Mouse (Mus musculus): ENCODE data around the gene Kif7. TPM values are rescaled to one million over a fixed set of nuclear protein-coding genes. Genes with fewer than 3 reads are reported as not detected.

The Kif7 gene
- polyA plus RNA-seq, 1 experiment from 2014 or later, result 3.7 TPM

- Histone ChIP-seq H3K36me3 (ENCODE audit: insufficient read depth, low read length) (no peaks in the 10 kb centered on the region), H3K9me3 (replicated peaks; ENCODE audit: low read length) (no peaks in the 10 kb centered on the region), H3K4me1 (replicated peaks; ENCODE audit: insufficient read depth, low read length) (no peaks in the 10 kb centered on the region), H3K9ac (ENCODE audit: low read depth, low read length) (no peak overlapping the region), H3K4me2 (ENCODE audit: low read length) (no peak overlapping the region), H3K4me3 (replicated peaks; ENCODE audit: low read depth, low read length) (no peak overlapping the region), H3K27ac (no peak overlapping the region), H3K27me3 (ENCODE audit: insufficient read depth, low read length) (no peaks in the 10 kb centered on the region)
- DNase-seq (ENCODE audit: low spot score) (peak; percentile 87), ATAC-seq (replicated peaks; ENCODE audit: low FRiP score, low read depth) (peak; percentile 31; the same call in 1 of the 2 replicates)
- 5% methylated on average over 8 of the region's 8 CpGs for WGBS
- peak; percentile 82 for TF ChIP-seq CTCF (IDR thresholded peaks at IDR 0.05; ENCODE audit: low read depth)
These were observed 13.6 kb upstream of the Kif7 start for GRCm38 (mm10) chr7:79729169-79729568.

GRCm38 (mm10) chr7:79728219-79728618 lies 12.7 kb upstream of the Kif7 start:
- H3K27me3 ChIP-seq (ENCODE audit: insufficient read depth, low read length), result no peaks in the 10 kb centered on the region
- H3K9me3 ChIP-seq (replicated peaks; ENCODE audit: low read length), result no peaks in the 10 kb centered on the region
- WGBS, result 28% methylated on average over 6 of the region's 6 CpGs
- no peak overlapping the region for H3K4me2 ChIP-seq (ENCODE audit: low read length)
- no peak overlapping the region for H3K4me3 ChIP-seq (replicated peaks; ENCODE audit: low read depth, low read length)
- TF ChIP-seq CTCF (IDR thresholded peaks at IDR 0.05; ENCODE audit: low read depth), result peak; percentile 88
- H3K4me1 ChIP-seq (replicated peaks; ENCODE audit: insufficient read depth, low read length), result no peaks in the 10 kb centered on the region
- ATAC-seq (replicated peaks; ENCODE audit: low FRiP score, low read depth), result no peak
- H3K36me3 ChIP-seq (ENCODE audit: insufficient read depth, low read length), result no peaks in the 10 kb centered on the region
- peak; percentile 70 for DNase-seq (ENCODE audit: low spot score)
- no peak overlapping the region for H3K9ac ChIP-seq (ENCODE audit: low read depth, low read length)
- H3K27ac ChIP-seq, result no peak overlapping the region

DNA sequence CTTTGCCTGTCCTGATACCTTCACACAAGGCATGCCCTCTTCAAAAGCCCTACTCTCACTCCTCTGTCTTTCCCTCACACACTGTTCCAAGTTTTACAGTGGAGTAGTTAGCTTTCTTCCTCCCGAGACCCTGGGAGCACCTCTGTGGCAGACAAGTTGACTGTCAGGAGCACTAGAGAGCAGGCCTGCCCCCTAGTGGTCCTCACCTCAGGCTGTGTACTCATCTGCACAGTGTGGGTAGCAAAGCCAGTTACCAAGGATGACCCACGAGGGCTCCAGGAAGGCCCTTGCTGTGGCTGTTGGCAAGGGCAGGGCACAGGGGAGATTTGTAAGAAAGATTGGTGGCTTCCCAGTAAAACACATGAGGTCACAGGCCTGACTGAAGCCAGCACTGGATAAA lies 11.6 kb upstream of the Kif7 start:
- H3K27me3 ChIP-seq (ENCODE audit: insufficient read depth, low read length), result peaks cover 10% of the 10 kb centered on the region; the same call in 1 of the 2 replicates

DNA sequence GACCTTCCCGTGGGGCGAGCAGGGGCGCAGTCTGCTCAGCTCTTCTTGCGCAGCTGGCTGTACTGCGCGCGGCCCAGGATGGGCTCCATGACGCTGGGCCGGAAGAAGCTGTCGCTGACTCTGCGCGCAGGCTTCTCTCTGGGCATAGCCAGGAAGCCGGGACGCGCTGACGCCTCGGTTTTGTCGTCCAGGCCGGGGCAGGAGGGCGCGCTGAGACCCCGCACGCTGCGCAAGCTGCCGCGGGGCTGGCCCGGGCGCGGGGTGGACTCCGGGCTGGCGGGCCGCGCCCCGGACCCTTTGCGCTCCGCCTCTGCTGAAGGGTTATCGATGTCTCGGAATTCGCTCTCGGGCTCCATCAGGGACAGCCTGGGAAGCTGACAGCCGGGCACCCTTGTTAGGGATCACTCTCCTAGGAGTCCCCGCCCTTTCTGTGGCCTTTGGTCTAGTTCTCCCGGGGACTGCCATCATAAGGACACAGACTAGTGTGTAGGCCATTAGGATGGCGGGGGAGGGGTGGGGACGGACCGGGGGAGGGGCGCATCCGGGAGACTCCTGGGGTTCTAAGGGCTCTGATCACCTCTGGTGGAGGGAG lies 6.0 kb upstream of the Kif7 start:
- Histone ChIP-seq H3K4me3 (replicated peaks; ENCODE audit: low read depth, low read length) (peak overlapping the region; percentile 44), H3K27me3 (ENCODE audit: insufficient read depth, low read length) (peaks cover 14% of the 10 kb centered on the region; the same call in 1 of the 2 replicates), H3K27ac (peak overlapping the region; percentile 26; the same call in 1 of the 2 replicates), H3K4me2 (ENCODE audit: low read length) (peak overlapping the region; percentile 73), H3K9me3 (replicated peaks; ENCODE audit: low read length) (no peaks in the 10 kb centered on the region), H3K36me3 (ENCODE audit: insufficient read depth, low read length) (no peaks in the 10 kb centered on the region), H3K9ac (ENCODE audit: low read depth, low read length) (peak overlapping the region; percentile 60), H3K4me1 (replicated peaks; ENCODE audit: insufficient read depth, low read length) (no peaks in the 10 kb centered on the region)
- ATAC-seq (replicated peaks; ENCODE audit: low FRiP score, low read depth) (peak; percentile 71), DNase-seq (ENCODE audit: low spot score) (peak; percentile 61)
- WGBS, result under 1% methylated on average over 48 of the region's 48 CpGs
- TF ChIP-seq CTCF (IDR thresholded peaks at IDR 0.05; ENCODE audit: low read depth), result no peak

More for the DNA sequence above, 11.6 kb upstream of the Kif7 start:
- Histone ChIP-seq H3K27ac (no peak overlapping the region), H3K36me3 (ENCODE audit: insufficient read depth, low read length) (no peaks in the 10 kb centered on the region), H3K9me3 (replicated peaks; ENCODE audit: low read length) (no peaks in the 10 kb centered on the region), H3K4me2 (ENCODE audit: low read length) (no peak overlapping the region), H3K9ac (ENCODE audit: low read depth, low read length) (no peak overlapping the region), H3K4me1 (replicated peaks; ENCODE audit: insufficient read depth, low read length) (no peaks in the 10 kb centered on the region), H3K4me3 (replicated peaks; ENCODE audit: low read depth, low read length) (no peak overlapping the region)
- peak; percentile 79 for TF ChIP-seq CTCF (IDR thresholded peaks at IDR 0.05; ENCODE audit: low read depth)
- 4% methylated on average over 2 of the region's 2 CpGs for WGBS
- ATAC-seq (replicated peaks; ENCODE audit: low FRiP score, low read depth) (no peak), DNase-seq (ENCODE audit: low spot score) (peak; percentile 55)

DNA sequence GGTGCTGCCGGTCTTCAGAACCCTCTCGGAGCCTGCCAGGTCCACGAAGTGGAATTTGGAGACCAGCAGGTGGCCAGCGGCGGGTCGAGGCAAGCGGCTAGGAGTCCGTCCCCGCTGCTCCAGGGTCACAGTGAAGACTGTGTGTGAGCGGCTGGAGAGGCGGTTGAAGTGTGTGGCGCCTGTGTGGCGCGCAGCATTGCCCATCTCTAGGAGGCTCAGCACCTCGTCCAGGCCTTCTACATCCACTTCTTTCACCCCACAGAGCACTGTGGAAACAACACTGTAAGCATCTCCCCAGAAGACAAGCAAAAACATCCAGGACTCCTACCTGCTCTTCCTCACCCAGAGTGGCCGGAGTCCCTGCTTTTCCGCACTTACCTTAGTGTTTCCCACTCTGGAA lies 4.7 kb downstream of the Kif7 start:
- WGBS, result 57% methylated on average over 17 of the region's 17 CpGs
- peak overlapping the region; percentile 75; the same call in 1 of the 2 replicates for H3K4me2 ChIP-seq (ENCODE audit: low read length)
- H3K9ac ChIP-seq (ENCODE audit: low read depth, low read length), result no peak overlapping the region
- ATAC-seq (replicated peaks; ENCODE audit: low FRiP score, low read depth) (no peak), DNase-seq (ENCODE audit: low spot score) (no peak)
- peak; percentile 11; the same call in 1 of the 2 replicates for TF ChIP-seq CTCF (IDR thresholded peaks at IDR 0.05; ENCODE audit: low read depth)
- H3K9me3 ChIP-seq (replicated peaks; ENCODE audit: low read length), result no peaks in the 10 kb centered on the region
- H3K4me3 ChIP-seq (replicated peaks; ENCODE audit: low read depth, low read length), result no peak overlapping the region
- peaks cover 2% of the 10 kb centered on the region; the same call in 1 of the 2 replicates for H3K4me1 ChIP-seq (replicated peaks; ENCODE audit: insufficient read depth, low read length)
- H3K27me3 ChIP-seq (ENCODE audit: insufficient read depth, low read length), result no peaks in the 10 kb centered on the region
- peaks cover 4% of the 10 kb centered on the region; the same call in 1 of the 2 replicates for H3K36me3 ChIP-seq (ENCODE audit: insufficient read depth, low read length)
- no peak overlapping the region for H3K27ac ChIP-seq

DNA sequence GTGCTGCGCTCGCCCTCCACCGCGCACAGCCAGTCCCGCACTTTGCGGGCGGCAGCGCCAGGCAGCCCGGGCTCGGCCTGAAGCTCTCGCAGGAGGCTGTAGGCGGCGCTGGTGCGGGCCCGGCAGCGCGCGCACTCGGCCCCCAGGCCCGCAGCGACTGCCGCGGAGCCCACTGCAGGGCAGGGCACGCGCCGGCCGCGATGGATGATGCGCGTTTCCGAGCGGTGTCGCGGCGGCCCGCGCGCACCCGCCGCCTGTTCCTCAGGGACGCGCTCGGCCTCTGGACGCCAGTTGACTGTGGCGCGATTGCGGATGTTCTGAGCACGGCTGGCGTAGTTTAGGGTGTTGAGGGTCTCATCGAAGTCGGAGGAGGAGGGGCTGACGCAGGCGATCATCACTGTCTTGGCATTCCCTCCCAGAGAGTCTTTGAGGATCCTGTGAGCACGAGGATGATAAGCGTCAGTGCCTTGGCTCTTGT lies 5.4 kb downstream of the Kif7 start:
- peak; percentile 52 for TF ChIP-seq CTCF (IDR thresholded peaks at IDR 0.05; ENCODE audit: low read depth)
- 5% methylated on average over 54 of the region's 55 CpGs for WGBS

More for the DNA sequence above, 5.4 kb downstream of the Kif7 start:
- ATAC-seq (replicated peaks; ENCODE audit: low FRiP score, low read depth) (peak; percentile 84), DNase-seq (ENCODE audit: low spot score) (peak; percentile 66)
- Histone ChIP-seq H3K4me2 (ENCODE audit: low read length) (peak overlapping the region; percentile 75), H3K9me3 (replicated peaks; ENCODE audit: low read length) (no peaks in the 10 kb centered on the region), H3K36me3 (ENCODE audit: insufficient read depth, low read length) (peaks cover 4% of the 10 kb centered on the region; the same call in 1 of the 2 replicates), H3K27me3 (ENCODE audit: insufficient read depth, low read length) (no peaks in the 10 kb centered on the region), H3K27ac (no peak overlapping the region), H3K4me1 (replicated peaks; ENCODE audit: insufficient read depth, low read length) (0 out of 2 replicates have a peak, but pooled peaks cover 2% of the 10 kb centered on the region), H3K9ac (ENCODE audit: low read depth, low read length) (peak overlapping the region; percentile 53; the same call in 1 of the 2 replicates), H3K4me3 (replicated peaks; ENCODE audit: low read depth, low read length) (peak overlapping the region; percentile 47)

Measured in kidney, postnatal 0 days (tissue).